Mouse (Mus musculus) spleen, postnatal 36 days (tissue): ENCODE measurements around the gene Ephb1.

Experiments used
- DNase-seq, 2 experiments: peaks; one replicate each; pipeline ENCODE4 v3.0.0; 2022; ENCODE audit warnings: low spot score in 2 of 2, mixed read lengths in 1 of 2

The Ephb1 gene

GRCm38 (mm10) chr9:102306645-102307415, 47.7 kb downstream of the Ephb1 start:
- no peak for DNase-seq

GRCm38 (mm10) chr9:102305432-102306100, 48.9 kb downstream of the Ephb1 start:
- DNase-seq: no peak

- no peak for DNase-seq
Measured at GRCm38 (mm10) chr9:102304796-102305195, 49.7 kb downstream of the Ephb1 start.

- no peak for DNase-seq
Measured at GRCm38 (mm10) chr9:102303882-102304281, 50.6 kb downstream of the Ephb1 start.

GRCm38 (mm10) chr9:102300985-102301384, 53.5 kb downstream of the Ephb1 start:
- DNase-seq: no peak

- no peak for DNase-seq
Measured at GRCm38 (mm10) chr9:102298741-102299140, 55.8 kb downstream of the Ephb1 start.

- no peak for DNase-seq
Measured at GRCm38 (mm10) chr9:102297986-102298385, 56.5 kb downstream of the Ephb1 start.

- DNase-seq: no peak
Measured at GRCm38 (mm10) chr9:102297176-102297575, 57.3 kb downstream of the Ephb1 start.

GRCm38 (mm10) chr9:102293605-102294004, 60.9 kb downstream of the Ephb1 start:
- DNase-seq: no peak

GRCm38 (mm10) chr9:102291230-102291629, 63.3 kb downstream of the Ephb1 start:
- no peak for DNase-seq

- no peak for DNase-seq
Measured at GRCm38 (mm10) chr9:102288356-102288755, 66.1 kb downstream of the Ephb1 start.

GRCm38 (mm10) chr9:102275931-102276330, 78.6 kb downstream of the Ephb1 start:
- DNase-seq: no peak

- no peak for DNase-seq
Measured at GRCm38 (mm10) chr9:102274016-102274415, 80.5 kb downstream of the Ephb1 start.

- DNase-seq: no peak
Measured at GRCm38 (mm10) chr9:102273469-102273808, 81.1 kb downstream of the Ephb1 start.

GRCm38 (mm10) chr9:102272731-102273468, 81.6 kb downstream of the Ephb1 start:
- no peak for DNase-seq

- no peak for DNase-seq
Measured at GRCm38 (mm10) chr9:102270496-102270895, 84.0 kb downstream of the Ephb1 start.

GRCm38 (mm10) chr9:102267311-102268027, 87.0 kb downstream of the Ephb1 start:
- no peak for DNase-seq

GRCm38 (mm10) chr9:102263760-102264159, 90.7 kb downstream of the Ephb1 start:
- DNase-seq: no peak

GRCm38 (mm10) chr9:102262100-102262501, 92.4 kb downstream of the Ephb1 start:
- no peak for DNase-seq

- DNase-seq: no peak
Measured at GRCm38 (mm10) chr9:102261511-102261910, 93.0 kb downstream of the Ephb1 start.

GRCm38 (mm10) chr9:102256407-102256806, 98.1 kb downstream of the Ephb1 start:
- DNase-seq: no peak

- no peak for DNase-seq
Measured at GRCm38 (mm10) chr9:102255803-102256202, 98.7 kb downstream of the Ephb1 start.
